Mouse (Mus musculus) v-Abl transformed pro-B cells (cell line): ENCODE results near the gene Efcc1.

Source experiments
- in situ Hi-C, 2 experiments: fragments of 400-800 bp; cut with MboI; formaldehyde crosslinking; loops; one replicate each; pipeline ENCODE4 v1.15.1; 2025; ENCODE audit not compliant: unreplicated experiment in 2 of 2

The Efcc1 gene

DNA sequence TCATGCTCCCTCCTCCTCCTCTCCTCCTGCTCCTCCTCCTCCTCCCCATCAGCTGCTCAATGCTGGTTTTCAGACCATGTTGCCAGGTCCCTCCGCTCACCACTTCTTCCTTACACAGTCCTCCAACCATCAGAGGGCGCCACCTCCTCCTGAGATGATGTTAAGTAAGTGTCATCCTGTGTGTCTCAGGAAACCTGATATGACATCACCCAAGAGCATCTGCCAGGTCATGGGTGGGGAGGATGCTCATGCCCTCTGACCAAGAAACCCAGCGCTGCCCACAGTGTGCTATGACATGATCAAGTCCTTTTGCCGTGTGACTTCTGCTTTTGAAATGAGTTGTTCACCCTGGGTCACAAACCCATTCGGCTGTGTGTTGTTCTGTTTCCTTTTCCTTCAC, 12.1 kb downstream of the Efcc1 start:
- in situ Hi-C loops: no loop called here

DNA sequence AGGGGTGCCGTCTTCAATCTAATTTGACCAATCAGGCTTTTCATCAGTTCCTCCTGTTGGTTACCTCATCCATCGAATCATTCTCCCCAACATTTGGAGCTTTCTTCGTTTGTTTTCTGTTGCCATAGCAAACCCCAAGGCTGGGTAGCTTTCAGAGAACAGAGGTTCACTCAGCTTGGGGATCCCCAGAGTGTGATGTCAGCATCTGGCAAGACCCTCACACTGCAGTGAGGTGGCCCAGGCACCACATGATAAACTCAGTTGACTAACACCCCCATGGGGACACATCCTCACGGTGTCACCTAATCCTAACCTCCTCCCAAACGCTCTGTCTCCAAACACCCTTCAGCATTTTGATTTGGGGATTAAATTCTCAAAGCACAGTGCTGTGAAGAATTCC, 12.6 kb downstream of the Efcc1 start:
- in situ Hi-C loops: no loop called here

DNA sequence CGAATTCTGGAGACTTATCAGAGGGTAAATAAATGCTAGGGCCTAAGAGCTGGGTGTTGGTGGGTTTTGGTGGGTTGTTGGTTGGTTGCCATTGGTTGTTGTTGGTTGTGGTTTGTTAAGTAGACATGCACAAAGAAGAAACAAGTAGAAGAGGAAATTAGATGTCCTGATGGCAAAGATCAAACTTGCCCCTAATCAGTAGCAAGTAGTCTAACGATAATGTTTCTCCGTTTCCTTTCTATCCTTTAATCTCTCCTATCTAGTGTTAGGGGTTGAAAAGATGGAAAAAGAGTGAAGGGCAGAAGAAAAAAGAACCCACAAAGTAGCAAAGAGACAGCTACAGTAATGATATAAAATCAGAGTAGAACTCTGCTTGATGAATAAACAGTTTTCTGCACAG, 14.0 kb downstream of the Efcc1 start:
- in situ Hi-C loops: no loop called here

DNA sequence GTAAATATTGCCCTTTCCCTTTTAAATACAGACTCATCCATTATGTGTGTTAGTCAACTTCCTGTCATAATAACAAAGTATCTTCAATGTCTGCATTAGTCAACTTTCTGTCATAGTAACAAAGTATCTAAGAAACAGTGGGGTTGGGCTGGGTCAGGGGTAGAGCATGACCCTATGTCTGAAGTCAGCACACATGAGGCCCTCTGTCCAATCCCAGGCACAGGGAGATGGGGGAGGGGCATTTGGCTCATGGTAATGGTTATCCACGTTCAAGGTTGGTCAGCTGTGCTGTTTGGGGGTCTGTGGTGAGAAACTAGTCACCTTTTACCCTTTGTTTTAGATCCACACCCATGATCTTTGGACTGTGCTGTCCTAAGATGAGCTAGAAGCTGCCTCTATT, 14.6 kb downstream of the Efcc1 start:
- in situ Hi-C loops: no loop called here

DNA sequence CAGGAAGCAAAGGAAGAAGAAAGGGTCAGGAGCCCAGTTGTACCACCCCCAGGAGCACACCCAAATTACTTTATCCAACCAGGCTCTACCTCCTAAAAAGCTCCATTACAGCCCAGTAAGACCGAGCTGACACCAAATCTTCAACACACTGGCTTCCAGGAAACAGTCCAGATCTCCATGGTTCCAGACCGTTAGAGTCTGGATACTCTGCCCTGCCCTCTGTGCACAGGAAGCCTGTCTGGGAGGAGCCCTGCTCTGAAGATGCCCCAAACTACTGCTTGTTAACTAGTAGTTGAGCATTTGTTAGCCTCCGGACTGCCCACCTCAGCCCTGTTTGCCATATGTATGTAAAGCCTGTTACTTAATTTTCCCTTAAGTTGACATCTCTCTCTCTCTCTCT, 15.4 kb downstream of the Efcc1 start:
- in situ Hi-C loops: no loop called here

DNA sequence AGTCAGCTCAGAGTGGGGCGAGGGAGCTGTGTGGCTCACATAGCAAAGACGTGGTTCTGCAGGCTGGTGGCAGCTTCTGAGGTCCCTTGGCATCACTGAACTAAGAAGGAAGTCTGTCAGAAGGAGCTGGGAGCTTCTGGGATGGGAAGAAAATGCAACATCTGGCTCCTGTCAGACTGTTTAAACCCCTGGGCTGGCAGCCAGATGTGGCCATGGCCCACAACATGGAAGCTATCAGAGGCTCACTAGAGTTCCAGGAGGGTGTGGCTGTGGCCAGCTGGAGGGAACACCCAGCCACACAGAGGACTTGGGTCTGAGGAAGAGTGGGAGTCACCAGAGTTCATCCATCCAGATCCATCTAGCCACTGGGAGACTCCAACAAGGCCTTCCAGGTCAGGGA, 16.2 kb downstream of the Efcc1 start:
- in situ Hi-C loops: no loop called here

DNA sequence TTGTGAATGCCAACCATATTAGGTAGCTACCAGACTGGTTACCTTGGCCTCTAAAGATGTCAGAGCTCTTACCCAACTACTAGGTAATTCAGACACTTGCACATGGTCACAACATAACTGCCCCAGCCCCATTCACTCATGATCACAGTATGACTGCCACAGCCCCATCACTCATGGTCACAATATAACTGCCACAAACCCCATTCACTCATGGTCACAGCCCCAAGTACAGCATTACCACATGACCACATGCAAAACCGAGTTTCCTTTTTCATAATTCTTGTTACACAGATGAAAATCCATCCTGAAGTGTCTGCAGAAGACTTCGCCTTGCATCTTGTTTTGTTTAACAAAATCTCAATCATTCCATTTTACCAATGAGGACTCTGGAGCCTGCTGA, 17.4 kb downstream of the Efcc1 start:
- in situ Hi-C loops: no loop called here

DNA sequence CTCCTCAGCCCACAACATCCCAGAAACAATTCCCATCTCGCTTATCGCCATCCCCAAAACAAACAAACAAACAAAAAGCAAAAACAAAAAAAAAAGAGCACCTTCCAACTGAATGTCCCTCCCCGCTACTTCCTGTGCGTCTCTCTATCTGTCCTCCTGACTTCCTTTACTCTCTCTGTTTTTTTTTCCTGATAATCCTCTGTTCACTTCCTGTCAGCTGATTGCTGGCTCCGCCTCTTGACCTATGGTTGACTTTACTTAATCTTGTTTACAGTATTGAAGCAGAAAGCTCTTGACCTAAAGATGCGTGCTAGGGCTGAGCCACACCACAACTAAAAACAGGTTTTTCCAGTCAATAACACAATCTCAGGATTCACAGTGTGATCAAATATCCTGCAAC, 17.9 kb downstream of the Efcc1 start:
- in situ Hi-C loops: no loop called here

DNA sequence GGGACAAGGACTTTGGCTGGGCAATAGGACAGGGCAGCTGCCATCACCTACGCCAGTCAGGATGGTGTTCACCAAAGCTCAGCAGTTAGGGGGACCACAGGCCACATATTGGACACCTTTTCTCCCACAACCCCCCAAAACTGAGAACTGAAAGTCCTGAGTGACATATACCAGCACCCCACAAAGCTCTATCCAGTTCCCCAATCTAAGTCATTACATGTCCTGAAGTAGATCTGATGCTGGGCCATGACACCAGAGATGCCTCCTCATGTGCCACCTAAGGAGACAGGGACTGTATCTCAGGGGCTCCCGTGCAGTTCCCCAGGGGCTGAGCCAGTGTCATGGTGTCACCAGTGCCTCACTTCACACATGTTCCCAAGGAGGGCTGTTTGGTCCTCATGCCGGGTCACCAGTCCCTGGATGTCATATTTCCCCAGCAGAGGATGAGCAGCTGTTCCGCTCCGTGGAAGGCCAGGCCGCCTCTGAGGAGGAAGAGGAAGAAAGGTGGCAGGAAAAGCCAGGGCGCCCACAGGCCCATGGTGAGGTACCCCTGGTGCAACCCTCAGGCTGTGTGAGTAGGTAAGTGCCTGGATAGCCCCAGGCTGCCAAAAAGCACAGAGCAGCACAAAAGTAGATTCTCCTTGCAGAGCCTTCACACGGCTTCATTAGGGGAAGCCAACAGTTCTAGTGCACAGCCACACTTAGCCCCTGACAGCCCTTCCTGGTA, 19.7 kb downstream of the Efcc1 start:
- in situ Hi-C loops: no loop called here

DNA sequence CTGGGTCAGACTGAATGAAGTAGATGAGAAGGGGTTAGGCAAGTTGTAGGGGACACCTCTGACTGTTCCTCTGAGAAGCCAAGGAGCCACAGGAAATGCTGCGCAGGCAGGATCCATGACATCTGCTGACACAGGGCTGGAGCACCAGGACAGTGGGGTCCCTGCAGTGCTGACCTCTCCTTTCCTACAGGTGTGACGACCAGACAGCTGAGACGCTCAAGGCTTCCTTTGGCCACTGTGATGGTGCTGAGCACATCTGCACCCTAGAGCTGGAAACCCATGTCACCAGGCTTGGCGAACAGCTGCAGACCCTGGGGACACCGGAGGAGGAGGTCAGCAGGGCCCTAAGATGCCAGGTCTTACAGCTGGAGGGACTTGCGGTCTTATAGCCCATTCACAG, 20.9 kb downstream of the Efcc1 start:
- in situ Hi-C loops: no loop called here

DNA sequence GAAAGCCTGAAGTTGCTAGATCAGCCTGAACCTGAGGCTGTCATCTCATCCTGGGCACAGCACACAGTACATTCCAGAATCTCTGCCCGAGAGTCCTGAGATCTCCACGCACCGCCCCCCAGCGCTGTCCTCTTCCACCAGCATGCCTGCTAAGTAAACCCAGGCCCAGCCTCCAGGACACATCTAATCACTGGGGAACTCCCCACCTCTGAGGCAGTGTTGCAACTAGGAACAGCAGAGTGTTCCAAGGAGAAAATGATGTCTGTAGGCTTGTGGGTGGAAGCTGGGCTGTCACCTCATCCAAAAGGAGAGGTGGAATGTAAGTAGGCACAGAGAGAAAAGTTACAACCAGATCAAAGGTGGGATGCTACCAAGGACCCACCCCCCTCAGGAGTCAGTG, 24.5 kb downstream of the Efcc1 start:
- in situ Hi-C loops: no loop called here

DNA sequence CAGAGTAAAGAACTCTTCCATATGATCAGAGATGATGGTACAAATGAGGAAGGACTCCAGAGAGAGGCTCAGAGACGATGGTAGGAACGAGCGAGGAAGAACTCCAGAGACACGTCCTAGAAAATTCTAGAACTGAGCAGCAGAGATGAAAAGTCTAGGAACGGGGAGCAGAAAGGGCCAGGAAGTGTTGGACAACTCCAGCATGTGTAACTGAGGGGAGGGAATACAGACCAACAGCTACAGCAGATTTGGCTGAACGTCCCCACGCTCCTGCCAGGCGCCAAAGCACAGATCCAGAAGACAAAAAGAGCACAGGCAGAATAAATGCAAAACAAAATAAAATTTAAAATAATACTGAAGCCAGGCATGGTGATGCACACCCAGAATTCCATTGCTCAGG, 26.2 kb downstream of the Efcc1 start:
- in situ Hi-C loops: no loop called here

DNA sequence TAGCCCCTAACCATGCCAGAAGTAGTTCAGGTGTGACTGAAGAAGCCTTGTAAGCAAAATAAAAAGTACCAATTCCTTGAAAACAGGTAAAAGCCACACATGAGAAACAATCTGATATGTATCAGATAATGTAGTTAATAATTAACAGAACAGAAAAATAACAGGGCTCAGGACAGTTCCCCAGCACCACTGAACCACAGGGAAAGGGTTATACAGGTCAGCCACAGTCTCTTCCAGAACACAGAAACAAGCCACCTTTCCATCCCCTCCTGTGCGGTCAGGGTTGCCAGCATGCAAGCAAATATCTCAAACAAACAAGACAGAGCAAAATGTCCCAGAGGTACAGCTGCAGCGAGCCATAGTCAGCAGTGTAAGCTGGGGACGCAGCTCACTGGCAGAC, 28.7 kb downstream of the Efcc1 start:
- in situ Hi-C loops: no loop called here

DNA sequence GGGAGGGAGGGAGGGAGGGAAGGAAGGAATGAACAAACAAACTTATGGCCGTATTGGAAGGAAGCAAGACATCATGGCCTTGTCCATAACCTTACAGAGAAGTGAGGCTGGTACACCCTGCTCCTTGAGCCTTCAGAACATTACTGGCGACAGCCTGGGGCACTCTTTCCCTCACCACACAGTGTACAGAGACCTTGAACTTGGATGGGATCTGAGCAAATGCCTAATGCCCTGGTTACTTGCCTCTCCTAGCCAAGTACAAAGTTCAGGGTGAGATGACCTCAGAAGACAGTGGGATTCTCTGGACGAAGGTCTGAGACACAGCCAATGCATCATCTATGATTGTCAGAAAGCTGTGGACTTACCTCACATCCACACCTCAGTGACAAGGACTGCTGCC, 29.2 kb downstream of the Efcc1 start:
- in situ Hi-C loops: loop anchor here (5.0 to 10.0 kb wide), 4 partner anchors 125 to 237 kb away; partner anchors contain the start of gene Copg1 (in 2 of the 2)

DNA sequence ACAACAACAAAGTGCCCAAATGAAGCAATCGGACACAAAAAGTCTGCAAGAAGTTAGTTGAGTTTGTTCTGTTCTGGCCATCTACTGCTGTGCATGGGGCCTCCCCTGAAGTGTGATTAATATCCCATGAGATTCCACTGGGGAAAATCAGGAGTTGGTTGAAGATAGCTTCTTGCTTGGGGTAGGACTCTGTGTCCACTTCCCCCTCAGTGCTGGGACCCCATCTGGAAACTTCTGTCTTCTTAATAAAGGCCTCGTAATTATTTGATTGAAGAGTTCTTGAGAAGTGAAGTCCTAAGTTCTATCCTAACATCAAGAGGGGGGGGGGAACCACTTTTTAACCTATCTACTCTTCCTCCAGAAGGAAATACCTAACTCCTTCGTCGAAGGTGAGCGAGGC, 31.5 kb downstream of the Efcc1 start:
- in situ Hi-C loops: loop anchor here (5.0 to 10.0 kb wide), 4 partner anchors 123 to 235 kb away; partner anchors contain the start of gene Copg1 (in 2 of the 2)

DNA sequence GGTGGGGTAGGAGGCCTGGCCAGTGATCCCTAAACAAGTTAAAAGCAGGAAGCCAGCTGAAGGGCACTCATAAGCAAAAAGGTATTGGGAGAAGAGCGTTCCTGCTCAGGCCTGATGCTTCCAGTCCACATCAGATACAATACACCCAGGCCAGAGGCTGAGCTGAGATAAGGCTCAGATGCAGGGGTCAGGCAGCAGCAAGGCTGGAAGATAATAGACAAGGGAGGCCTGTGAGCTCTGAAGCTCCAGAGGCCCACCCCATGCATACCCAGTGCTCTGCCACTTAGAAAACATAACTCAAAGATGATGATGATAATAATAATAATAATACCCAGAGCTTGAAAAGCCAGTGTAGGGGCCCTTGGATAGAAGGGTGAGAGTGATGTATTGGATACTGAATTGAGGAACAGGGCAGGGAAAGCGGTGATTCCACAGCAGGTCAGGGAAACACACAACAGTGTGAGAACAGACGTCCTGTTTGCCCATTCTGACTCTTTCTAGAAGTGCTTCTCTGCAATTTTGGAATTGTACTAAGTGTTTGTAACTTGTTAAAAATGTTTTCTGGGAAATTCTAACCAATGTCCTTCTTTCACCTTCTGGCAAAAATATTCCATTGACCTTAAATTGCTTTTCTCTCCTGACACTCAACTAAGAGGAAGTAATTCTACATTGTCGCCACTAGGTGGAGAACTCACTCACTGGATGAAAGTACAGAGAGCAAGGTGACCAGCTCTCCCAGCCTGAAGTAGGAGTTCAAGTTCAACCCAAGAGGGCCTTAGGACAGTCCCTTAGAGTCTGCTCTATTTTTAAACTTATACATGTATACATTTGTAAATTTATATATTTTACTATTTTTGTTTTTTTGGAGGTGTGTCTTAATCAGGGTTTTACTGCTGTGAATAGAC, 33.0 kb downstream of the Efcc1 start:
- in situ Hi-C loops: loop anchor here (5.0 to 10.0 kb wide), 4 partner anchors 121 to 234 kb away; partner anchors contain the start of gene Copg1 (in 2 of the 2)

DNA sequence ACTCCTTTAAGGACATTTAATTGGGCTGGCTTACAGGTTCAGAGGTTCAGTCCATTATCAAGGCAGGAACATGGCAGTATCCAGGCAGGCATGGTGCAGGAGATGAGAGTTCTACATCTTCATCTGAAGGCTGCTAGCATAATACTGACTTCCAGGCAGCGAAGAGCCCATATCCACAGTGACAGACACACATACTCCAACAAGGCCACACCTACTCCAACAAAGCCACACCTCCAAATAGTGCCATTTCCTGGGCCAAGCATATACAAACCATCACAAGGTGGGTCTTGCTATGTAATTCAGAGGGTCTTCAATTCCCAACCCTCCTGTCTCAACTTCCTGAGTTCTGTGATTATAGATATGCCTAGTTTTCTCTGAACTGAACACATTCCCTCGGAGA, 33.6 kb downstream of the Efcc1 start:
- in situ Hi-C loops: loop anchor here (5.0 to 10.0 kb wide), 4 partner anchors 121 to 233 kb away; partner anchors contain the start of gene Copg1 (in 2 of the 2)

DNA sequence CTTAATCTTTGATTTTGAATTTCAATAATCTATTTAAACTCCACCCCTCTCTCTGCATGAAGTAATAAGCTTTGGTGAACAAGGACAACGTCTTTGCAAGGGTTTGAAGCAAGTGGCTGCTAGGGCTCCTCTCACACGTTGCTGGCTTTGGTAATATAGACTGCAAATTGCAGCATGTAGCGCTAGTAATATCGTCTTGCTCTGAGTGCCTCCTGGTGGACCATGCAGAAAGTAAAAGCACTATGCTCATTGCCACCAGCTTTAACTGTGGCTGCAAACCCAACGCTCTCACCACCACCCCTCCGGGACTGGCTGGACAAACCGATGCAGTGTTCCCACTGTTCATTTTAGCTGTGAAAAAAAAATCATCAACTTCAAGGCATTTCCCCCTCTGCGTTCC, 40.0 kb downstream of the Efcc1 start:
- in situ Hi-C loops: loop anchor here in 1 of 2 experiments (5.0 kb wide), 1 partner anchor 63 kb away; no protein-coding TSS in a partner anchor

DNA sequence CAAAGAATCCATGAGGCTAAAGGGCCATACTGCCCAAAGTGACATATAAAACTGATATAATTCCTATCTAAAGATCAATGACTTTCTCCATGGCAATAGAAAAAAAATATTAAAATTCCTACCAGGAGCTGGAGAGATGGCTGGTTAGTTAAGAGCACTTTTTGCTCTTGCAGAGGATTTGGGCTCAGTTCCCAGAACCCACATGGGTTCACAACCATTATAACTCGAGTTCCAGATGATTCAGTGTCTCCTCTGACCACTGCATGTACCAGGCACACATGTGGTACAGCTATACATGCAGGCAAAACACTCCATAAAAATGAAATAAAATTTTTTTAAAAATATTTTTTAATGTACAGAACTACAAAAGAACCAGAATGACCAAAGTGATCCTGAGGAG, 43.8 kb downstream of the Efcc1 start:
- in situ Hi-C loops: loop anchor here in 1 of 2 experiments (5.0 kb wide), 1 partner anchor 67 kb away; no protein-coding TSS in a partner anchor

DNA sequence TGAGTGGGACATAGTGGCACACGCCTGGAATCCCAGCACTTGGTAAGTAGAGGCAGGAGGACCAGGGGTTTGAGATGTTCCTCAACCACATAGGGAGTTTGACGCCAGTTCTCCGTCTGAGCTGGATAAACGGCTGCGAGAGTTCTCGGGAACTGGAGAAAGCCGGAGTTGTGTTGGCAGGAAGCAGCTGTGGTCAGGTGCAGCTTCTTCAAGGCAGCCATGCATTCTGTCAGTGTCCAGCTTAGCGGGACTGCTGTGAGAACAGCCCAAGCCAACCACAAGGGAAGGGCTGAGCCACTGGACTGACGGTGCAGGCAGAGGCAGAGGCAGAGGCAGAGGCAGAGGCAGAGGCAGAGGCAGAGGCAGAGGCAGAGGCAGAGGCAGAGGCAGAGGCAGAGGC, 44.2 kb downstream of the Efcc1 start:
- in situ Hi-C loops: loop anchor here in 1 of 2 experiments (5.0 kb wide), 1 partner anchor 68 kb away; no protein-coding TSS in a partner anchor

DNA sequence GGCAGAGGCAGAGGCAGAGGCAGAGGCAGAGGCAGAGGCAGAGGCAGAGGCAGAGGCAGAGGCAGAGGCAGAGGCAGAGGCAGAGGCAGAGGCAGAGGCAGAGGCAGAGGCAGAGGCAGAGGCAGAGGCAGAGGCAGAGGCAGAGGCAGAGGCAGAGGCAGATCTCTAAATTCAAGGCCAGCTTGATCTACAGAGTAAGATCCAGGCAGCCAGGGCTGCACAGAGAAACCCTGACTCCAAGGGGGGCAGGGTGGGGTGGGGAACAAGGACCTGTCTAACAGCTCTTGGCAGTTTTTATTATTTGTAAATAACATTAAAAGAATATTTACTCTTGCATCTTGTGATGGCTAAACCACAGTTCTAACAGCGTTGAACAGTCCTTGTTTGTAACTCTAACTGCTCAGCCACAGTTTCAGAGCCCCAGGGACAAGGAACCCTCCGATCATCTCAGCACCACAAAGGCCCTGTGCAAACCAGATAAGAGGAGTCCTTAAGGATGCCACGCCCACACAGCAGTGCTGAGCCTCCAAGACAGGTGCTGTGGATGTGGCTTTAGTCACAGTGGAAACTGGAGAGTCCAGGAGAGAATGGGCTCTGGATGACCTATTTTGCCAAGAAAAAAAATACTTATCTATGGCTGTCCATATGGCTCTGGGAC, 45.0 kb downstream of the Efcc1 start:
- in situ Hi-C loops: no loop called here
